Mouse (Mus musculus) gastrocnemius, postnatal 10 days (tissue): ENCODE results near the gene Phactr3. TPM values are rescaled to one million over a fixed set of nuclear protein-coding genes. Genes with fewer than 3 reads are reported as not detected.

Experiments used
- DNase-seq: peaks from one replicate; pipeline ENCODE4 v3.0.0; 2021; ENCODE audit warnings: mixed read lengths
- total RNA-seq, 2 experiments: library from RNA; stranded (reverse); gene quantifications; 2 replicates each; pipeline ENCODE4 v1.2.3; 2021

Gene Phactr3
- total RNA-seq, 2 experiments from 2014 or later: 0.23 to 0.38 TPM

- DNase-seq: no peak
Observed at GRCm38 (mm10) chr2:178193445-178193844, 74.7 kb downstream of the Phactr3 start.

- DNase-seq: no peak
Observed at GRCm38 (mm10) chr2:178194908-178195307, 76.1 kb downstream of the Phactr3 start.

- no peak for DNase-seq
Observed at GRCm38 (mm10) chr2:178196038-178196437, 77.3 kb downstream of the Phactr3 start.

- DNase-seq: no peak
Observed at GRCm38 (mm10) chr2:178197542-178197941, 78.8 kb downstream of the Phactr3 start.

- no peak for DNase-seq
Observed at GRCm38 (mm10) chr2:178204455-178204854, 85.7 kb downstream of the Phactr3 start.

- DNase-seq: no peak
Observed at GRCm38 (mm10) chr2:178208186-178208600, 89.4 kb downstream of the Phactr3 start.

- no peak for DNase-seq
Observed at GRCm38 (mm10) chr2:178213826-178214225, 95.1 kb downstream of the Phactr3 start.

GRCm38 (mm10) chr2:178214531-178214930, 95.8 kb downstream of the Phactr3 start:
- DNase-seq: no peak

- DNase-seq: no peak
Observed at GRCm38 (mm10) chr2:178218461-178218860, 99.7 kb downstream of the Phactr3 start.

GRCm38 (mm10) chr2:178219454-178220147, 100.8 kb downstream of the Phactr3 start:
- no peak for DNase-seq

GRCm38 (mm10) chr2:178220148-178220717, 101.5 kb downstream of the Phactr3 start:
- DNase-seq: no peak

GRCm38 (mm10) chr2:178221003-178221402, 102.2 kb downstream of the Phactr3 start:
- DNase-seq: no peak

GRCm38 (mm10) chr2:178229231-178229630, 110.5 kb downstream of the Phactr3 start:
- DNase-seq: no peak

- DNase-seq: no peak
Observed at GRCm38 (mm10) chr2:178233487-178233886, 114.7 kb downstream of the Phactr3 start.

GRCm38 (mm10) chr2:178237056-178237455, 118.3 kb downstream of the Phactr3 start:
- no peak for DNase-seq

GRCm38 (mm10) chr2:178238503-178238902, 119.7 kb downstream of the Phactr3 start:
- no peak for DNase-seq

- DNase-seq: no peak
Observed at GRCm38 (mm10) chr2:178240886-178241285, 122.1 kb downstream of the Phactr3 start.

- no peak for DNase-seq
Observed at GRCm38 (mm10) chr2:178241374-178241773, 122.6 kb downstream of the Phactr3 start.

- DNase-seq: no peak
Observed at GRCm38 (mm10) chr2:178242996-178243395, 124.2 kb downstream of the Phactr3 start.

GRCm38 (mm10) chr2:178244866-178245265, 126.1 kb downstream of the Phactr3 start:
- no peak for DNase-seq

GRCm38 (mm10) chr2:178245841-178246240, 127.1 kb downstream of the Phactr3 start:
- no peak for DNase-seq

GRCm38 (mm10) chr2:178246767-178247166, 128.0 kb downstream of the Phactr3 start:
- DNase-seq: no peak

- no peak for DNase-seq
Observed at GRCm38 (mm10) chr2:178247274-178247673, 128.5 kb downstream of the Phactr3 start.
